Mouse (Mus musculus) limb, embryonic 11.5 days (tissue): ENCODE data around the gene Gxylt2. TPM values are rescaled to one million over a fixed set of nuclear protein-coding genes. Genes with fewer than 3 reads are reported as not detected.

Experiments
- ATAC-seq: fragments of 200-750 bp; cut with Nextera tagmentation; 2 replicates; pipeline ENCODE4 v1.8.0; 2017; ENCODE audit warnings: low read depth; ENCODE audit not compliant: insufficient number of reproducible peaks, low FRiP score, low TSS enrichment
- DNase-seq: peaks from one replicate; pipeline ENCODE4 v3.0.0-alpha.2; 2015; ENCODE audit warnings: low spot score
- H3K27ac ChIP-seq: fragments of 300-500 bp; sonication (generic); replicated peaks from 2 replicates; pipeline ENCODE4 v1.5.1; 2014; ENCODE audit warnings: low read depth, mild to moderate bottlenecking, low read length
- H3K27me3 ChIP-seq: fragments of 300-500 bp; sonication (generic); 2 replicates; pipeline ENCODE4 v1.6.1; 2014; ENCODE audit warnings: mild to moderate bottlenecking, low read length, mixed read lengths; ENCODE audit not compliant: control insufficient read depth, insufficient read depth
- H3K36me3 ChIP-seq: fragments of 300-500 bp; sonication (generic); 2 replicates; pipeline ENCODE4 v1.6.1; 2014; ENCODE audit warnings: mild to moderate bottlenecking, low read length, moderate library complexity, mixed read lengths; ENCODE audit not compliant: control insufficient read depth, insufficient read depth
- H3K4me1 ChIP-seq: fragments of 300-500 bp; sonication (generic); 2 replicates; pipeline ENCODE4 v1.6.1; 2014; ENCODE audit warnings: low read length, mixed read lengths; ENCODE audit not compliant: control insufficient read depth, insufficient read depth
- H3K4me2 ChIP-seq: fragments of 300-500 bp; sonication (generic); 2 replicates; pipeline ENCODE4 v1.6.1; 2014; ENCODE audit warnings: low read depth, mild to moderate bottlenecking, moderate library complexity; ENCODE audit not compliant: severe bottlenecking
- H3K4me3 ChIP-seq: fragments of 300-500 bp; sonication (generic); 2 replicates; pipeline ENCODE4 v1.5.1; 2014; ENCODE audit warnings: low read depth, low read length
- H3K9ac ChIP-seq: fragments of 300-500 bp; sonication (generic); 2 replicates; pipeline ENCODE4 v1.6.1; 2014; ENCODE audit warnings: mild to moderate bottlenecking, low read length
- H3K9me3 ChIP-seq: fragments of 300-500 bp; sonication (generic); 2 replicates; pipeline ENCODE4 v1.6.1; 2016; ENCODE audit warnings: low read length; ENCODE audit not compliant: control insufficient read depth
- WGBS: fragments of 180-500 bp; shearing (Covaris S2); extraction: QIAGEN DNeasy Blood & Tissue Kit; methylation state at CpG from one replicate; pipeline ENCODE4 v1.1.7; 2014; 5-methylcytosine and 5-hydroxymethylcytosine counted together
- polyA plus RNA-seq: library from polyadenylated mRNA; unstranded; fragments of >200 nt; fragmentation: Nextera tagmentation; extraction: Ambion mirVana; gene quantifications from 2 replicates; pipeline ENCODE4 v1.2.1, GENCODE M21; 2014

Gxylt2 gene
- polyA plus RNA-seq: 5.2 and 6.1 TPM in 2 replicates

- peak; percentile 91 for ATAC-seq
- H3K9me3 ChIP-seq: no peaks in the 10 kb centered on the region
- peak within 1 kb of the TSS; percentile 59 for H3K4me3 ChIP-seq
- under 1% methylated on average over 74 of the region's 77 CpGs for WGBS
- H3K4me2 ChIP-seq: peak within 1 kb of the TSS; percentile 85
- peak within 1 kb of the TSS; percentile 79 for H3K9ac ChIP-seq
- H3K36me3 ChIP-seq: no peaks in the 10 kb centered on the region
- peak; percentile 83 for DNase-seq
- no peaks in the 10 kb centered on the region for H3K27me3 ChIP-seq
- no peaks in the 10 kb centered on the region; the same call in 1 of the 2 replicates for H3K4me1 ChIP-seq
- H3K27ac ChIP-seq: peak within 1 kb of the TSS; percentile 53
Measured at GRCm38 (mm10) chr6:100704574-100705365, at the start of gene Gxylt2. Gene Gxylt2 (plus strand): TSS chr6:100704734.

DNA sequence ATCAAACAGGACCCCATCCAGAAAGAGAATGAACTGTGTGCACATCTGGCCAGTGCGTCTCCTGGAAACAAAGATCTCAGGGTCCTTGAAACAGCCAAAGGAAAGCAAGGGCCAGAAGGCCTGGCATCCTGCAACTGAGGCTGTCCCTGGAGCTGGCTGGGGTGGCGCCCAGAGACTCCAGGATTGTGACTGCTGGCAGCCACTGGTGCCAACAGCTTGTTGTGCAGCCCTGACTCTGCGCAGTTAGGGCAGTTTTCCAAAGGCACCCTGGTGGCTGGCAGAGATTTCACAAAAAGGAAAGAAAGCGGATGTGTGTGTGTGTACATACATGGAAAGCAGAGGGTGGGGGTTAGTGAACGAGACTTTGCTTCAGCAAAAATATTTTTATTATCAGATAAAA, 44.1 kb upstream of the Gxylt2 start:
- ATAC-seq: no peak
- no peaks in the 10 kb centered on the region for H3K9me3 ChIP-seq
- DNase-seq: no peak
- H3K4me2 ChIP-seq: no peak overlapping the region
- no peak overlapping the region for H3K27ac ChIP-seq
- no peaks in the 10 kb centered on the region; the same call in 1 of the 2 replicates for H3K36me3 ChIP-seq
- H3K9ac ChIP-seq: no peak overlapping the region
- no peaks in the 10 kb centered on the region for H3K27me3 ChIP-seq
- no peaks in the 10 kb centered on the region for H3K4me1 ChIP-seq
- H3K4me3 ChIP-seq: no peak overlapping the region
- WGBS: 88% methylated on average over 5 of the region's 5 CpGs

DNA sequence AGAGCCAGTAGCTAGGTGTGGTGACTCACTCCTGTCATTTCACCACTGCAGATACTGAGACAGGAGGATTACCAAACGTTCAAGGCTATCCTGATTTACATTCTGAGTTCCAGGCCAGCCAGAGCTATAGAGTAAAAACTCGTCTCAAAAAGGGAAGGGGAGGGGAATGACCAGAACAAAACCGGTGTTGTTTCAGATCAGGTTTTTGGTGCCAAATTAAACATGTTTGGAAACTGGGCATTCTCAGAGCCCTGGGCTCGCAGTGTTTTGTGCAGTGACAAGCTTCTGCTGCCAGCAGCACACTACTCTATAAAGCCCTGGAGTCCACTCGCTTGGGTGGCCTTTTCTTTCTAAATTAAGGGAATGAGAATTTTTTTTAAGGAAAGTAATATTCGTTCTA, 42.3 kb upstream of the Gxylt2 start:
- ATAC-seq: no peak
- Histone ChIP-seq H3K4me2 (no peak overlapping the region), H3K36me3 (no peaks in the 10 kb centered on the region; the same call in 1 of the 2 replicates), H3K4me3 (no peak overlapping the region), H3K27me3 (no peaks in the 10 kb centered on the region), H3K27ac (no peak overlapping the region), H3K4me1 (no peaks in the 10 kb centered on the region), H3K9me3 (no peaks in the 10 kb centered on the region), H3K9ac (no peak overlapping the region)
- WGBS: 86% methylated on average over 6 of the region's 6 CpGs
- no peak for DNase-seq

- no peak for DNase-seq
- WGBS: 87% methylated on average over 8 of the region's 8 CpGs
- Histone ChIP-seq H3K9ac (no peak overlapping the region), H3K9me3 (no peaks in the 10 kb centered on the region), H3K27ac (no peak overlapping the region), H3K4me3 (no peak overlapping the region), H3K36me3 (no peaks in the 10 kb centered on the region; the same call in 1 of the 2 replicates), H3K4me1 (0 out of 2 replicates have a peak, but pooled peaks cover 2% of the 10 kb centered on the region), H3K27me3 (no peaks in the 10 kb centered on the region), H3K4me2 (no peak overlapping the region)
- ATAC-seq: no peak
Measured at GRCm38 (mm10) chr6:100667644-100668043, 36.9 kb upstream of the Gxylt2 start.

- no peak for ATAC-seq
- 78% methylated on average over 2 of the region's 2 CpGs for WGBS
Measured at GRCm38 (mm10) chr6:100668858-100669257, 35.7 kb upstream of the Gxylt2 start.

DNA sequence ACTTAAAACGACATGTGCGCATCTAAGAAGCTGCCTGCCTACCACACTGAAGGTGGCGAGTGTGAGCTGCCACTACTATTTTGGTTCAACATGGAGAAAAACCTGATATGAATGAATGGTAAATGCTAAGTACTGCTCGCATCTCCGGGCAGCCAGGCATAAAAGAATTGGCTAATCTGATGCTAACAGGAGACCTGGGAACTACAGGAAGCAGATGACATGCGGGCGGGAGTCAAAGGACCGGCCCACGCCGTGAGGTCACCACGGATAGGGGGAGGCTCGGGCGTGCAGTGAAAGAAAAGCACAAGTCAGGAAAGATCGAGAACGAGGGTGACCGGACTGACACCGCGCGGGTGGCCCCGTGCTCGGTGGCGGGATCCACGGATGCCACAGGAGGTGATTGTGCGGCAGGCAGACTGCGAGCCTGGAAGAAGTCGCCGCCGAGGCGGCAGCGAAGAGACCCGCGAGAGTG, 34.1 kb upstream of the Gxylt2 start:
- WGBS: under 1% methylated on average over 32 of the region's 32 CpGs
- Histone ChIP-seq H3K4me2 (peak overlapping the region; percentile 91), H3K36me3 (no peaks in the 10 kb centered on the region), H3K9me3 (no peaks in the 10 kb centered on the region), H3K27me3 (no peaks in the 10 kb centered on the region), H3K27ac (no peak overlapping the region), H3K4me3 (peak overlapping the region; percentile 80), H3K4me1 (0 out of 2 replicates have a peak, but pooled peaks cover 2% of the 10 kb centered on the region), H3K9ac (peak overlapping the region; percentile 76)
- DNase-seq (peak; percentile 57), ATAC-seq (0 out of 2 replicates have a peak, but pooled peaks have one; percentile 46)

More at GRCm38 (mm10) chr6:100668858-100669257, 35.7 kb upstream of the Gxylt2 start:
- Histone ChIP-seq H3K36me3 (no peaks in the 10 kb centered on the region; the same call in 1 of the 2 replicates), H3K9me3 (no peaks in the 10 kb centered on the region), H3K4me1 (0 out of 2 replicates have a peak, but pooled peaks cover 2% of the 10 kb centered on the region), H3K27me3 (no peaks in the 10 kb centered on the region), H3K4me3 (no peak overlapping the region), H3K27ac (no peak overlapping the region), H3K9ac (no peak overlapping the region), H3K4me2 (no peak overlapping the region)
- DNase-seq: no peak

GRCm38 (mm10) chr6:100670880-100671344, 33.6 kb upstream of the Gxylt2 start, which contains the start of gene Shq1:
Gene Shq1 (minus strand): TSS chr6:100671157.
- Histone ChIP-seq H3K9me3 (no peaks in the 10 kb centered on the region), H3K9ac (peak within 1 kb of the TSS; percentile 76), H3K4me3 (peak within 1 kb of the TSS; percentile 80), H3K4me2 (peak within 1 kb of the TSS; percentile 91), H3K36me3 (no peaks in the 10 kb centered on the region), H3K4me1 (0 out of 2 replicates have a peak, but pooled peaks cover 2% of the 10 kb centered on the region), H3K27ac (no peak within 1 kb of the TSS), H3K27me3 (no peaks in the 10 kb centered on the region)
- DNase-seq (peak; percentile 88), ATAC-seq (peak; percentile 83; the same call in 1 of the 2 replicates)
- 0% methylated on average over 49 of the region's 49 CpGs for WGBS

DNA sequence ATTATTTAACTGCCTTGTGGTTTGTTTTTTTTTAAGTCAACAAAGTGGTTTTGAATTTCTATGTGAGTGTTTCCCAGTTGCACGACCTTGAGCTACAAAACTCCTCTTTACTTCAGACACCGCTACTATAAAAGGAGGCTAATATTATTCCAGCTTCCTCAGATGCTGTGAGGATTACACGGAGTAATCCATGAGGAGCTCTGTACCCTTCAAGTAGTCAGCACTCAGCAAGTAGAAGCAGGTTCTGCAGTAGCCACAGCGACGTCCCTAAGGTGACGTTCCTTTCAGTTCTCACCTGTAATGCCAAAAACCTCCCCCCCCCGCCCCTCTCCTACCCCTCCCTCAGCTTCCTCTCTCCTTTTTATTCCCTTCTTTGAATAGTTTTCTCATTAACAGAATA, 33.1 kb upstream of the Gxylt2 start:
- Histone ChIP-seq H3K4me1 (0 out of 2 replicates have a peak, but pooled peaks cover 2% of the 10 kb centered on the region), H3K36me3 (no peaks in the 10 kb centered on the region), H3K4me3 (peak overlapping the region; percentile 80), H3K9ac (no peak overlapping the region), H3K27me3 (no peaks in the 10 kb centered on the region), H3K9me3 (no peaks in the 10 kb centered on the region), H3K4me2 (peak overlapping the region; percentile 91), H3K27ac (no peak overlapping the region)
- 9% methylated on average over 7 of the region's 7 CpGs for WGBS
- no peak for ATAC-seq
- DNase-seq: no peak
